Mouse (Mus musculus): Measurements from ENCODE around the gene Fgf13. TPM values are rescaled to one million over a fixed set of nuclear protein-coding genes. Genes with fewer than 3 reads are reported as not detected.

Gene Fgf13
- total RNA-seq, 2 experiments from 2014 or later, result 404 to 467 TPM

Small RNA genes lying within 50 kb of the gene (microRNA-seq; reads per million reads assigned to microRNA genes)
- 45.8 to 84.5 reads per million in 2 experiments for gene Mir504
